Mouse (Mus musculus): Measurements from ENCODE around the gene Aff2. TPM values are rescaled to one million over a fixed set of nuclear protein-coding genes. Genes with fewer than 3 reads are reported as not detected.

The Aff2 gene
- polyA plus RNA-seq, 1 experiment from 2014 or later = 3.1 TPM

GRCm38 (mm10) chrX:69415043-69415442 is 54.9 kb downstream of the Aff2 start:
- Histone ChIP-seq H3K4me1 (replicated peaks; ENCODE audit: control insufficient read depth, insufficient read depth, low read length) (no peaks in the 10 kb centered on the region), H3K4me3 (ENCODE audit: low read depth, low read length) (no peak overlapping the region), H3K27me3 (replicated peaks; ENCODE audit: control insufficient read depth, insufficient read depth, low read length) (no peaks in the 10 kb centered on the region), H3K4me2 (no peak overlapping the region), H3K9ac (ENCODE audit: low read depth, low read length) (no peak overlapping the region), H3K36me3 (ENCODE audit: control insufficient read depth, insufficient read depth, low read length) (no peaks in the 10 kb centered on the region), H3K9me3 (ENCODE audit: control insufficient read depth, low read length) (no peaks in the 10 kb centered on the region), H3K27ac (ENCODE audit: low read depth, low read length) (no peak overlapping the region)
- no peak for ATAC-seq (replicated peaks; ENCODE audit: low FRiP score)
- DNase-seq (ENCODE audit: low spot score) = no peak
- WGBS = 55% methylated on average over 1 of the region's 1 CpGs

GRCm38 (mm10) chrX:69438422-69438821 is 78.3 kb downstream of the Aff2 start:
- Histone ChIP-seq H3K9me3 (ENCODE audit: control insufficient read depth, low read length) (no peaks in the 10 kb centered on the region), H3K27ac (ENCODE audit: low read depth, low read length) (no peak overlapping the region), H3K4me2 (no peak overlapping the region), H3K4me1 (replicated peaks; ENCODE audit: control insufficient read depth, insufficient read depth, low read length) (no peaks in the 10 kb centered on the region), H3K9ac (ENCODE audit: low read depth, low read length) (no peak overlapping the region), H3K4me3 (ENCODE audit: low read depth, low read length) (no peak overlapping the region), H3K27me3 (replicated peaks; ENCODE audit: control insufficient read depth, insufficient read depth, low read length) (no peaks in the 10 kb centered on the region), H3K36me3 (ENCODE audit: control insufficient read depth, insufficient read depth, low read length) (no peaks in the 10 kb centered on the region)
- no peak for DNase-seq (ENCODE audit: low spot score)
- WGBS = 82% methylated on average over 3 of the region's 3 CpGs
- no peak for ATAC-seq (replicated peaks; ENCODE audit: low FRiP score)

GRCm38 (mm10) chrX:69441937-69442336 is 81.8 kb downstream of the Aff2 start:
- DNase-seq (ENCODE audit: low spot score) (no peak), ATAC-seq (replicated peaks; ENCODE audit: low FRiP score) (no peak)
- Histone ChIP-seq H3K27me3 (replicated peaks; ENCODE audit: control insufficient read depth, insufficient read depth, low read length) (no peaks in the 10 kb centered on the region), H3K36me3 (ENCODE audit: control insufficient read depth, insufficient read depth, low read length) (no peaks in the 10 kb centered on the region), H3K4me1 (replicated peaks; ENCODE audit: control insufficient read depth, insufficient read depth, low read length) (no peaks in the 10 kb centered on the region), H3K9ac (ENCODE audit: low read depth, low read length) (no peak overlapping the region), H3K4me3 (ENCODE audit: low read depth, low read length) (no peak overlapping the region), H3K9me3 (ENCODE audit: control insufficient read depth, low read length) (no peaks in the 10 kb centered on the region), H3K27ac (ENCODE audit: low read depth, low read length) (no peak overlapping the region), H3K4me2 (no peak overlapping the region)

GRCm38 (mm10) chrX:69460896-69461295 is 100.8 kb downstream of the Aff2 start:
- no peaks in the 10 kb centered on the region for H3K9me3 ChIP-seq (ENCODE audit: control insufficient read depth, low read length)
- ATAC-seq (replicated peaks; ENCODE audit: low FRiP score) (no peak), DNase-seq (ENCODE audit: low spot score) (no peak)
- H3K9ac ChIP-seq (ENCODE audit: low read depth, low read length) = no peak overlapping the region
- no peaks in the 10 kb centered on the region for H3K27me3 ChIP-seq (replicated peaks; ENCODE audit: control insufficient read depth, insufficient read depth, low read length)
- no peak overlapping the region for H3K4me2 ChIP-seq
- no peak overlapping the region for H3K27ac ChIP-seq (ENCODE audit: low read depth, low read length)
- 78% methylated on average over 2 of the region's 2 CpGs for WGBS
- no peaks in the 10 kb centered on the region for H3K36me3 ChIP-seq (ENCODE audit: control insufficient read depth, insufficient read depth, low read length)
- no peak overlapping the region for H3K4me3 ChIP-seq (ENCODE audit: low read depth, low read length)
- no peaks in the 10 kb centered on the region for H3K4me1 ChIP-seq (replicated peaks; ENCODE audit: control insufficient read depth, insufficient read depth, low read length)

GRCm38 (mm10) chrX:69502061-69502460 is 142.0 kb downstream of the Aff2 start:
- ATAC-seq (replicated peaks; ENCODE audit: low FRiP score) (no peak), DNase-seq (ENCODE audit: low spot score) (no peak)
- H3K9ac ChIP-seq (ENCODE audit: low read depth, low read length) = no peak overlapping the region
- 68% methylated on average over 3 of the region's 3 CpGs for WGBS
- H3K27ac ChIP-seq (ENCODE audit: low read depth, low read length) = no peak overlapping the region
- no peaks in the 10 kb centered on the region for H3K9me3 ChIP-seq (ENCODE audit: control insufficient read depth, low read length)
- H3K4me1 ChIP-seq (replicated peaks; ENCODE audit: control insufficient read depth, insufficient read depth, low read length) = no peaks in the 10 kb centered on the region
- no peak overlapping the region for H3K4me2 ChIP-seq
- no peaks in the 10 kb centered on the region for H3K27me3 ChIP-seq (replicated peaks; ENCODE audit: control insufficient read depth, insufficient read depth, low read length)
- H3K4me3 ChIP-seq (ENCODE audit: low read depth, low read length) = no peak overlapping the region
- no peaks in the 10 kb centered on the region for H3K36me3 ChIP-seq (ENCODE audit: control insufficient read depth, insufficient read depth, low read length)

- 76% methylated on average over 6 of the region's 6 CpGs for WGBS
- ATAC-seq (replicated peaks; ENCODE audit: low FRiP score) = no peak
- Histone ChIP-seq H3K27me3 (replicated peaks; ENCODE audit: control insufficient read depth, insufficient read depth, low read length) (no peaks in the 10 kb centered on the region), H3K9me3 (ENCODE audit: control insufficient read depth, low read length) (no peaks in the 10 kb centered on the region), H3K4me2 (no peak overlapping the region), H3K27ac (ENCODE audit: low read depth, low read length) (no peak overlapping the region), H3K9ac (ENCODE audit: low read depth, low read length) (no peak overlapping the region), H3K4me3 (ENCODE audit: low read depth, low read length) (no peak overlapping the region), H3K4me1 (replicated peaks; ENCODE audit: control insufficient read depth, insufficient read depth, low read length) (no peaks in the 10 kb centered on the region), H3K36me3 (ENCODE audit: control insufficient read depth, insufficient read depth, low read length) (no peaks in the 10 kb centered on the region)
- DNase-seq (ENCODE audit: low spot score) = no peak
These were observed 158.0 kb downstream of the Aff2 start for GRCm38 (mm10) chrX:69518040-69518575.

GRCm38 (mm10) chrX:69540811-69541210 is 180.7 kb downstream of the Aff2 start:
- no peaks in the 10 kb centered on the region for H3K27me3 ChIP-seq (replicated peaks; ENCODE audit: control insufficient read depth, insufficient read depth, low read length)
- H3K9ac ChIP-seq (ENCODE audit: low read depth, low read length) = no peak overlapping the region
- 63% methylated on average over 1 of the region's 1 CpGs for whole genome bisulfite sequencing
- no peaks in the 10 kb centered on the region for H3K36me3 ChIP-seq (ENCODE audit: control insufficient read depth, insufficient read depth, low read length)
- no peak overlapping the region for H3K27ac ChIP-seq (ENCODE audit: low read depth, low read length)
- H3K4me2 ChIP-seq = no peak overlapping the region
- no peaks in the 10 kb centered on the region for H3K4me1 ChIP-seq (replicated peaks; ENCODE audit: control insufficient read depth, insufficient read depth, low read length)
- H3K9me3 ChIP-seq (ENCODE audit: control insufficient read depth, low read length) = no peaks in the 10 kb centered on the region
- H3K4me3 ChIP-seq (ENCODE audit: low read depth, low read length) = no peak overlapping the region
- DNase-seq (ENCODE audit: low spot score) = no peak
- ATAC-seq (replicated peaks; ENCODE audit: low FRiP score) = no peak

- 74% methylated on average over 2 of the region's 2 CpGs for WGBS
- H3K9me3 ChIP-seq (ENCODE audit: control insufficient read depth, low read length) = no peaks in the 10 kb centered on the region
These were observed 219.9 kb downstream of the Aff2 start for GRCm38 (mm10) chrX:69579903-69580459.

GRCm38 (mm10) chrX:69608793-69609192 is 248.7 kb downstream of the Aff2 start:
- H3K4me3 ChIP-seq (ENCODE audit: low read depth, low read length) = no peak overlapping the region
- ATAC-seq (replicated peaks; ENCODE audit: low FRiP score) = no peak
- H3K27me3 ChIP-seq (replicated peaks; ENCODE audit: control insufficient read depth, insufficient read depth, low read length) = no peaks in the 10 kb centered on the region
- no peak overlapping the region for H3K27ac ChIP-seq (ENCODE audit: low read depth, low read length)
- no peaks in the 10 kb centered on the region for H3K36me3 ChIP-seq (ENCODE audit: control insufficient read depth, insufficient read depth, low read length)
- no peak for DNase-seq (ENCODE audit: low spot score)
- no peaks in the 10 kb centered on the region for H3K4me1 ChIP-seq (replicated peaks; ENCODE audit: control insufficient read depth, insufficient read depth, low read length)
- H3K9ac ChIP-seq (ENCODE audit: low read depth, low read length) = no peak overlapping the region
- H3K4me2 ChIP-seq = no peak overlapping the region
- no peaks in the 10 kb centered on the region for H3K9me3 ChIP-seq (ENCODE audit: control insufficient read depth, low read length)

More at GRCm38 (mm10) chrX:69579903-69580459, 219.9 kb downstream of the Aff2 start:
- Histone ChIP-seq H3K36me3 (ENCODE audit: control insufficient read depth, insufficient read depth, low read length) (no peaks in the 10 kb centered on the region), H3K9ac (ENCODE audit: low read depth, low read length) (no peak overlapping the region), H3K4me3 (ENCODE audit: low read depth, low read length) (no peak overlapping the region), H3K4me1 (replicated peaks; ENCODE audit: control insufficient read depth, insufficient read depth, low read length) (no peaks in the 10 kb centered on the region), H3K27me3 (replicated peaks; ENCODE audit: control insufficient read depth, insufficient read depth, low read length) (no peaks in the 10 kb centered on the region), H3K27ac (ENCODE audit: low read depth, low read length) (no peak overlapping the region), H3K4me2 (no peak overlapping the region)
- ATAC-seq (replicated peaks; ENCODE audit: low FRiP score) = no peak
- no peak for DNase-seq (ENCODE audit: low spot score)
